Mouse (Mus musculus): ENCODE results near the gene Trappc6a. TPM values are rescaled to one million over a fixed set of nuclear protein-coding genes. Genes with fewer than 3 reads are reported as not detected.

Trappc6a gene
- 73.2 and 81.2 TPM in 2 replicates for polyA plus RNA-seq (2015; fragmentation: Nextera tagmentation; extraction: Ambion mirVana)

DNA sequence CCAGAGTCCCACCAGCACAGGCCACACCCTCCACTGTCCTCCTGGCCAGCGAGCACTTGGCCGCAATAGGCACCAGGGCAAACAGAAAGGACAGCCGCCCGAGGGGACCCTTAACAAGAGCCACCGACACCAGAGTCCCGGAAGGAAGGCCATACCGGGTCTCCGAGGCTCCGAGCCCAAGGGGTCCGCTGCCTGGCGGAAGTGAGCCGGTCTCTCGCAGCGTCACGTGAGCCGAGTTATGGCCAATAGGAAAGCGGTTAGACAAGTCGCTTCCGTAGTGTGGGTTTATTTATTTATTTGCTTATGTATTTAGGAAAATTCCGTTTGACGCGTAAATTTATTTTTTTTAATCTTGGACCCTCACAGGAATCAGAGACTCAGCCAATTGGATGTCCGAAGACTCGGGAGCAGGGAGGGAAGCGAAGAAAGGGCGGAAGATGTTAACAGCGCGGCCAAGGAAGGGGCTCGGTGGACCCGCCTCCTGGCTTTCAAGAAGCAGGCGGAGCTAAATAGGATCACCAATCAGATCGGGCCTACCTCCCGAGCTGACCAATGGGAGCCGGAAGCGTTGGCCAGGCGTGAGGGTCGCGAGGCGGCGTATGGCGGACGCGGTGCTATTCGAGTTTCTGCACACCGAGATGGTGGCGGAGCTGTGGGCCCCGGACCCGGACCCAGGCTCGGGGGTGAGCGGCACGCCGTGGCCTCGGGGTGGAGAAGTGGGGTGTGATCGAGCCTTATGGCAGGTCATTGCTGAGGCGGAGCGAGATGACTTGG, at the start of gene Trappc6a, which contains the start of gene Bloc1s3:
Gene Trappc6a (plus strand): TSS at position 246 of the 774 bp plus-strand sequence.
Gene Bloc1s3 (minus strand): TSS at position 218 of the 774 bp plus-strand sequence.
- H3K36me3 ChIP-seq = no peaks in the 10 kb centered on the region

DNA sequence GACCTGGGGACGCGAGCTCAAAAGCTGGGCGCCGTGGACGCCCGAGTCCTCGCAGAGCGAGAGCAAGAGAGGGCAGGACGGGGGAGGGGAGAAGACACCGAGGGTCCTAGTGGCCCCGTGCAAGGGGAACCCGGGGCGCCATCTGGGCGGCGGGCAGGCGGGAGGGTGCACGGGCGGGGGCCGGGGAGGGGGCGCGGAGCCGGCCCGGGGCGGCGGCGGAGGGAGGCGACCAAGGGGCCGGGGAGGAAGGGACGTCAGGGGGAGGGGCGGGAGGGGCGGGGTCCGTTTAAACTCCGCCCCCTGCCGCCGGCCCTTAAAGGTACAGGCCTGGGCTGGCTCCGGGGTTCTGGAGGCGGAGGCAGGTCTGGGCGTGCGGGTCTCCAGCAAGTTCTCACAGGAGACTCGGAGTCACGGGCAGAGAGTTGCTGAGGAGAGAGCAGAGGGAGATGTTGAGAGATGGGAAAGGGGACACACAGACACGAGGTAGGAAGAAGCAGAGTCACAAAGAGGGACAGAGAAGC, 49.5 kb upstream of the Trappc6a start, which contains the start of gene Mark4:
Gene Mark4 (minus strand): TSS at position 231 of the 521 bp plus-strand sequence.
- H3K9me3 ChIP-seq (replicated peaks) = no peaks in the 10 kb centered on the region
- peak within 1 kb of the TSS; percentile 82 for H3K27ac ChIP-seq
- H3K27me3 ChIP-seq = no peaks in the 10 kb centered on the region
- peak; percentile 82 for ATAC-seq (replicated peaks; ENCODE audit: insufficient number of reproducible peaks, insufficient read depth, low FRiP score, low read depth)
- peaks cover 30% of the 10 kb centered on the region for H3K4me1 ChIP-seq (replicated peaks)
- peak within 1 kb of the TSS; percentile 86 for H3K4me2 ChIP-seq
- peak within 1 kb of the TSS; percentile 93 for H3K4me3 ChIP-seq
- H3K36me3 ChIP-seq = no peaks in the 10 kb centered on the region
- peak within 1 kb of the TSS; percentile 94 for H3K9ac ChIP-seq
- 2% methylated on average over 34 of the region's 42 CpGs for WGBS

More for the DNA sequence above, at the start of gene Trappc6a, which contains the start of gene Bloc1s3:
- Histone ChIP-seq H3K27me3 (no peaks in the 10 kb centered on the region), H3K9ac (peak within 1 kb of the TSS; percentile 82), H3K4me2 (peak within 1 kb of the TSS; percentile 90), H3K27ac (peak within 1 kb of the TSS; percentile 78), H3K4me1 (replicated peaks) (peaks cover 28% of the 10 kb centered on the region), H3K9me3 (replicated peaks) (no peaks in the 10 kb centered on the region), H3K4me3 (peak within 1 kb of the TSS; percentile 88)
- peak; percentile 95 for ATAC-seq (replicated peaks; ENCODE audit: insufficient number of reproducible peaks, insufficient read depth, low FRiP score, low read depth)
- under 1% methylated on average over 56 of the region's 56 CpGs for WGBS

DNA sequence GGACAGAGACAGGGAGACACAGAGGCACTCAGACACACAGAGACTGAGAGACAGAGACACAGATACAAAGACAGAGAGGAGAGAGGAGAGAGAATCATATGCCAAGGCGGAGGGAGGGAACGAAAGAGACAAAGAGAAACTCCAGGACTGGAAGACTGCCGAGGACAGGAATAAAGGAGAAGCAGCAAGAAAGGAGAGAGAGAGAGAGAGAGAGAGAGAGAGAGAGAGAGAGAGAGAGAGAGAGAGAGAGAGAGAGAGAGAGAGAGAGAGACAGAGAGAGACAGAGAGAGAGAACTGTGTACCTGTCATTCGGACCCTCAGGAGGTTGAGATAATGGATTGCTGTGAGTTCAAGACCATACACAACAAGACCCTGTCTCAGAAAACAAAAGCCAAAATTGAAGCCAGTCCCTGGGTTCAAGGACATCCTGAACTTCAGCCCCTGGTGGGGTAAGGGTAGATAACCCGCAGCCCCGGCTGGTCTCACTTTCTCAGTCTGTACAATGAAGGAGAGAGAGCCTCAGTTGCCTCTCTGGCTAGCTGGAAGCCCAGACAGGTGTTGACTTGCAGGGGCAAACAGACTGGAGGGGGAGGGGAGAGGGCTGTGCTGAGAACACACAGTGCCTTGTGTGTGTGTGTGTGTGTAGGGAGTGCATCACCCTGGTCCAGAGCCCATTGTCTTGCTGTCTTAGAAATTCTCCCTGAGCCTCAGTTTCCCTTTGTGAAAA, 48.9 kb upstream of the Trappc6a start:
- Histone ChIP-seq H3K9ac (peak overlapping the region; percentile 94), H3K9me3 (replicated peaks) (no peaks in the 10 kb centered on the region), H3K27me3 (no peaks in the 10 kb centered on the region), H3K4me3 (peak overlapping the region; percentile 93), H3K36me3 (no peaks in the 10 kb centered on the region), H3K4me1 (replicated peaks) (peaks cover 31% of the 10 kb centered on the region), H3K4me2 (peak overlapping the region; percentile 86), H3K27ac (peak overlapping the region; percentile 58; the same call in 1 of the 2 replicates)
- ATAC-seq (replicated peaks; ENCODE audit: insufficient number of reproducible peaks, insufficient read depth, low FRiP score, low read depth) = no peak
- WGBS = 18% methylated on average over 6 of the region's 6 CpGs

- Histone ChIP-seq H3K9ac (no peak overlapping the region), H3K27ac (no peak overlapping the region), H3K4me1 (replicated peaks) (peaks cover 43% of the 10 kb centered on the region), H3K4me3 (no peak overlapping the region), H3K36me3 (no peaks in the 10 kb centered on the region), H3K4me2 (no peak overlapping the region), H3K27me3 (no peaks in the 10 kb centered on the region), H3K9me3 (replicated peaks) (no peaks in the 10 kb centered on the region)
- no peak for ATAC-seq (replicated peaks; ENCODE audit: insufficient number of reproducible peaks, insufficient read depth, low FRiP score, low read depth)
- WGBS = 76% methylated on average over 1 of the region's 1 CpGs
Observed at GRCm38 (mm10) chr7:19460500-19460899, 47.7 kb upstream of the Trappc6a start.

GRCm38 (mm10) chr7:19461488-19461887, 46.7 kb upstream of the Trappc6a start:
- 8% methylated on average over 6 of the region's 6 CpGs for WGBS
- Histone ChIP-seq H3K27ac (no peak overlapping the region), H3K4me1 (replicated peaks) (peaks cover 36% of the 10 kb centered on the region), H3K9ac (no peak overlapping the region), H3K9me3 (replicated peaks) (no peaks in the 10 kb centered on the region), H3K27me3 (0 out of 2 replicates have a peak, but pooled peaks cover 4% of the 10 kb centered on the region), H3K4me2 (no peak overlapping the region), H3K4me3 (no peak overlapping the region), H3K36me3 (no peaks in the 10 kb centered on the region)
- no peak for ATAC-seq (replicated peaks; ENCODE audit: insufficient number of reproducible peaks, insufficient read depth, low FRiP score, low read depth)

- H3K36me3 ChIP-seq = no peaks in the 10 kb centered on the region
- no peak overlapping the region for H3K4me3 ChIP-seq
- H3K27me3 ChIP-seq = peaks cover 12% of the 10 kb centered on the region; the same call in 1 of the 2 replicates
- peaks cover 27% of the 10 kb centered on the region for H3K4me1 ChIP-seq (replicated peaks)
- H3K9ac ChIP-seq = no peak overlapping the region
- H3K4me2 ChIP-seq = peak overlapping the region; percentile 29
- peak overlapping the region; percentile 27; the same call in 1 of the 2 replicates for H3K27ac ChIP-seq
- ATAC-seq (replicated peaks; ENCODE audit: insufficient number of reproducible peaks, insufficient read depth, low FRiP score, low read depth) = no peak
- no peaks in the 10 kb centered on the region for H3K9me3 ChIP-seq (replicated peaks)
- WGBS = 65% methylated on average over 4 of the region's 4 CpGs
Observed at GRCm38 (mm10) chr7:19462443-19462842, 45.8 kb upstream of the Trappc6a start.

GRCm38 (mm10) chr7:19462884-19463381, 45.3 kb upstream of the Trappc6a start, which contains the start of gene Exoc3l2:
TSS of gene Exoc3l2 (plus strand) at chr7:19463331.
- H3K36me3 ChIP-seq = no peaks in the 10 kb centered on the region
- ATAC-seq (replicated peaks; ENCODE audit: insufficient number of reproducible peaks, insufficient read depth, low FRiP score, low read depth) = no peak; the same call in 1 of the 2 replicates
- no peaks in the 10 kb centered on the region for H3K9me3 ChIP-seq (replicated peaks)
- H3K9ac ChIP-seq = peak within 1 kb of the TSS; percentile 17; the same call in 1 of the 2 replicates
- H3K4me1 ChIP-seq (replicated peaks) = peaks cover 23% of the 10 kb centered on the region
- peaks cover 13% of the 10 kb centered on the region; the same call in 1 of the 2 replicates for H3K27me3 ChIP-seq
- H3K4me3 ChIP-seq = peak within 1 kb of the TSS; percentile 26
- H3K27ac ChIP-seq = peak within 1 kb of the TSS; percentile 27; the same call in 1 of the 2 replicates
- 34% methylated on average over 6 of the region's 6 CpGs for WGBS
- H3K4me2 ChIP-seq = peak within 1 kb of the TSS; percentile 29

DNA sequence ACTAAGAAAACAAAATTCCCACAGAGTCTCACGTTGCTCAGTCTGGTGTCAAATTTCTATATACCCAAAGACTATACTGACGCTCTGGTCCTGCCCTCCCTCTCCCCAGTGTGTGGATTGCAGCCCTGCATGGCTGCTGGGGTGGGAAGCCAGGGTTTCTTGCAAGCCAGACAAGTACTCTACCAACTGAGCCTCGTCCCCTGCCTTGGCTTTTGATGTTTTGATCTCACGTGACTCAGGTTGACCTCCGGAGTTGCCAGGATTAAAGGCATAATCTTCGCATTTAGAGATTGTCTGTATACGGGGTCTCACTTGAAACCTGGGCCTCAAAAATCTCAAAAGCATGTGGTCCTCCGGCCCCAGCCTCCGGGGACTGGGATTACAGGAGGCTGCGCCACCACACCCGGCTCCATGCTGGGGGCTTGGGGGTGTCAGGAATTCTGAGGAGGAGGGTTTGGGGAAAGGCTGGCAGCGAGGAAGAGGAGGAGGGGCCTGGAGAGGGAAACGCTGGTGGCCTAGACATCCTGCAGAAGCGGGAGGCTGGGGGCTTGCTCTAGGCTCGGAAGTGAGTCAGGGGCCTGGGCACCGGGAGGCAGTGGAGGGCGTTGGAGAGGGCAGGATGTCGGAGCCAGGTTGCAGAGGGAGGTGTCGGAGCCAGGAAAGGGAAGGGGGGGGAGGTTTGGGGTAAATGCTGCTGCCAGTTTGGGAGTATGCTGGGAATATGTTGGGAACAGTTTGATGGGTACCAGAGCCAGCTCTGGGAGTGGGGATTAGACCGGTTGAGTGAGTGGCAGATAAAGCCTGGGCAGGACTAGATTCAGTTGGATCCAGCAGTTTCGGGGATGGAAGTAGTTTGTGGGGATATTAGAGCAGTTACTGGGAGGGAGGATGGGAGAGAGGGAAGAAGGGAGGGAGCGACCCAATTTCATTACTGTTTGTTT, 43.6 kb upstream of the Trappc6a start:
- Histone ChIP-seq H3K9ac (peak overlapping the region; percentile 28; the same call in 1 of the 2 replicates), H3K9me3 (replicated peaks) (no peaks in the 10 kb centered on the region), H3K27ac (0 out of 2 replicates have a peak overlapping the region, but pooled peaks have one; percentile 5), H3K36me3 (no peaks in the 10 kb centered on the region), H3K4me1 (replicated peaks) (peaks cover 23% of the 10 kb centered on the region), H3K4me2 (peak overlapping the region; percentile 36), H3K27me3 (peaks cover 22% of the 10 kb centered on the region), H3K4me3 (no peak overlapping the region)
- WGBS = 14% methylated on average over 22 of the region's 22 CpGs
- 0 out of 2 replicates have a peak, but pooled peaks have one; percentile 19 for ATAC-seq (replicated peaks; ENCODE audit: insufficient number of reproducible peaks, insufficient read depth, low FRiP score, low read depth)

DNA sequence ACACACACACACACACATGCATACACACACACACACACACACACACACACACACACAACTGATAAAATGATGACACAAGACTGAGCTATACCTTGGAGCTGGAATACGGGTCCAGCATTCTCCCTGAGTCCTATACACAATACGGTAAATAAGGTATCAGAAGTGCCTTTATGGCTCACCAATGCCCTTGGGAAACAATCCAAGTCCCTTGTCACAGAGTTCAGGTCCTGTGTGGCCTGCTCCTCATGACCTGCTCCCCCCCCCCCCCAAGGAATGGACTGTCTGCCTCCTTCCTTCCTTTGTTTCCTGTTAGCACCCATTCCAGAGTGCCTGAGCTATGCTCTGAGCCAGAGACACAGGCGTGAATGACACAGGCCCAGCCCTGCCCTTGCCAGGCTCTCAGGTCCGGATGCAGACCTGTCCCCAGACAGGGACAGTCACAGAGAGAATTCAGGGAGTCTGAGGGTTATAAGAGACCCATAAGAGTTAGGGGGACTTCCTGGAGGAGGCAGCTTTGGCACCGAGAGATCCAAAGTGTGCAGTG, 41.5 kb upstream of the Trappc6a start:
- WGBS = 49% methylated on average over 5 of the region's 5 CpGs
- H3K9ac ChIP-seq = no peak overlapping the region
- H3K27ac ChIP-seq = no peak overlapping the region
- H3K9me3 ChIP-seq (replicated peaks) = no peaks in the 10 kb centered on the region
- ATAC-seq (replicated peaks; ENCODE audit: insufficient number of reproducible peaks, insufficient read depth, low FRiP score, low read depth) = no peak
- H3K4me2 ChIP-seq = no peak overlapping the region
- peaks cover 41% of the 10 kb centered on the region for H3K27me3 ChIP-seq
- no peaks in the 10 kb centered on the region for H3K36me3 ChIP-seq
- H3K4me3 ChIP-seq = no peak overlapping the region
- peaks cover 22% of the 10 kb centered on the region for H3K4me1 ChIP-seq (replicated peaks)

GRCm38 (mm10) chr7:19467638-19468037, 40.6 kb upstream of the Trappc6a start:
- Histone ChIP-seq H3K9ac (no peak overlapping the region), H3K27ac (no peak overlapping the region), H3K9me3 (replicated peaks) (no peaks in the 10 kb centered on the region), H3K4me2 (no peak overlapping the region), H3K27me3 (peaks cover 50% of the 10 kb centered on the region), H3K4me1 (replicated peaks) (peaks cover 19% of the 10 kb centered on the region), H3K36me3 (no peaks in the 10 kb centered on the region), H3K4me3 (no peak overlapping the region)
- WGBS = 41% methylated on average over 6 of the region's 6 CpGs
- ATAC-seq (replicated peaks; ENCODE audit: insufficient number of reproducible peaks, insufficient read depth, low FRiP score, low read depth) = no peak

Measured in heart, embryonic 15.5 days (tissue).